Mouse (Mus musculus) brain, adult 2 months (tissue): ENCODE data around the gene Nfkbil1.
"Not testable (repeated sequence)": the region's sequence is repeated elsewhere in the genome, so short reads cannot be mapped to it uniquely, and the experiment has no call there.

Experiments used
- DNase-seq: peaks from one replicate; pipeline ENCODE4 v3.0.0; 2011; ENCODE audit warnings: low read depth, low spot score

Gene Nfkbil1

DNA sequence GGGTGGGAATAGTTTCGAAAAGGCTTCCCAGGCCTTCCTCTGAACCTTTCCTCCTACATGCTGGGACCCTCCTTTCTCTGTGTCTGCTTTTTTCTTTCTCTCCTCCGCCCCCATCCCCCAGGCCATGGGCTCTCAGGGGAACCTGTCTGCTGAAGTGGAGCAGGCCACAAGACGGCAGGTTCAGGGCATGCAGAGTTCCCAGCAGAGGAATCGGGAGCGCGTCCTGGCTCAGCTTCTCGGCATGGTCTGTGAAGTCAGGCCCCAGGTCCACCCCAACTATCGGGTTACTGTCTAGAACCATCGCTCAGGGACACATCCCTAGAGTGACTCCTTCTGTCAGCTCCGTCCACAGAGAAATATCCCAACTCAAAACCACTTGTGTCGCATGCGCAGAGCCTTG lies 1.9 kb upstream of the Nfkbil1 start:
- no peak for DNase-seq

DNA sequence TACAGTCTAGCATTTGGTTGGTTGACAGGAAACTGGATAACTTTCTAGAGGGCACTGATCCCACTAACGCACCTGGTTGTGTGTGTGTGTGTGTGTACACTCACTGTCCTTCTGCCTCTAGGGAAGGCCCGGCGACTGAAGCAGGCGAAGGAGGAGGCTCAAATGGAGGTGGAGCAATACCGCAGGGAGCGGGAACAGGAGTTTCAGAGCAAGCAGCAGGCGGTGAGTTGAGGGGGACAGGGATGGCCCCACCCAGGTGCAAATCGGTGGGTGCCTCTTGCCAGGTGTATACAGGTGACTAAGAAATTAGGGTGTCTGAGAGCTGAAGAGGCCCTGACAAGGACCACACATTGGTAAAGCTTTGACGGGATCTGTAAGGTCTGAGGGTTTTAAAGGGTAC lies 1.4 kb upstream of the Nfkbil1 start:
- peak; percentile 73 for DNase-seq

DNA sequence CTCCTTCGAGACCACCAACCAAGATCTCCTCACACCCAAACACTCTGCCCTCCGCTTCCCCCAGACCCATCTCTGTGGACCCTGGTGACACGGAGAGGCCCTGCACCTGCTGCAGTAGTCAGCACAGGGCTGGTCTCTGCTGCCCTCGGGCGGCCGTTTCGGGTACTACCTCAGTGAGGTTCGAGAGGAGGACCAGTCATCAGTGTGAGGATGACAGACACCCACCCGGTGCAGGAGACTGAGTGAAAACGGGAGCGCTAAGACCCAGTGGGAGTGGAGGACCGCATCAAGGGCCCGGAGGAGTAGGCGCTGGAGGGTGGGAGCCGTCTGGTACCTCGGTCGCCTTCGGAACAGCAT lies 776 bp upstream of the Nfkbil1 start:
- peak; percentile 97 for DNase-seq

DNA sequence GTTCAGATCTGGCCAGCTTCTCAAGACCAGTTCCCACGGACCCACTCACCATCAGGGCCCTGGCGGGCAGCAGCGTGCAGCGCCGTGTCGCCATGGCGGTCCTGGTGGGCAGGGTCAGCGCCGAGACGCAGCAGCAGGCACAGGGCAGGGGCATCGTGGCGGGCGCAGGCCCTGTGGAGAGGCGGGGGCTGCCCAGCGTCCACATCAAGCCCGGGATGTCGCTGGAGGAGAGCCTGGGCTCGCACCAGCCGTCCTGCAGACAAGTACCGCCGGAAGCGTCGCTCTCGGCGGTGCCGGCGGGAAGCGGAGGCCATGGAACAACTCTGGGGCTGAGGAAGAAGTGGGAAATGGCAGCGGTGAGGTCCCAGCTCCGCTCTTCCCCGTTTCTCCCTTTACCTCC lies 689 bp downstream of the Nfkbil1 start:
- DNase-seq = no peak

DNA sequence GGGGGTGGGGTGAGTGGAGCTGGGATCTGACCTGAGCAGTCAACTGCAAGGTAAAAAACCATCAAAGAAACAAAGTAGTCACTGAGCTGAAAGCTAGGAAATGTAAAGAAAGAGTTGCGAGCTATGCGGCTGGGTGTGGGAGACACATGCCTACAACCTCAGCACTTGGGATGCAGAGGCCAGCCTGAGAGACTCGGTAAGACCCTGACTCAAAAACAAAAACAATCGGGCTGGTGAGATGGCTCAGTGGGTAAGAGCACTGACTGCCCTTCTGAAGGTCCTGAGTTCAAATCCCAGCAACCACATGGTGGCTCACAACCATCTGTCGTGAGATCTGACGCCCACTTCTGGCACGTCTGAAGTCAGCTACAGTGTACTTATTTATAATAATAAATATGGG lies 1.5 kb downstream of the Nfkbil1 start:
- not testable (repeated sequence) for DNase-seq

DNA sequence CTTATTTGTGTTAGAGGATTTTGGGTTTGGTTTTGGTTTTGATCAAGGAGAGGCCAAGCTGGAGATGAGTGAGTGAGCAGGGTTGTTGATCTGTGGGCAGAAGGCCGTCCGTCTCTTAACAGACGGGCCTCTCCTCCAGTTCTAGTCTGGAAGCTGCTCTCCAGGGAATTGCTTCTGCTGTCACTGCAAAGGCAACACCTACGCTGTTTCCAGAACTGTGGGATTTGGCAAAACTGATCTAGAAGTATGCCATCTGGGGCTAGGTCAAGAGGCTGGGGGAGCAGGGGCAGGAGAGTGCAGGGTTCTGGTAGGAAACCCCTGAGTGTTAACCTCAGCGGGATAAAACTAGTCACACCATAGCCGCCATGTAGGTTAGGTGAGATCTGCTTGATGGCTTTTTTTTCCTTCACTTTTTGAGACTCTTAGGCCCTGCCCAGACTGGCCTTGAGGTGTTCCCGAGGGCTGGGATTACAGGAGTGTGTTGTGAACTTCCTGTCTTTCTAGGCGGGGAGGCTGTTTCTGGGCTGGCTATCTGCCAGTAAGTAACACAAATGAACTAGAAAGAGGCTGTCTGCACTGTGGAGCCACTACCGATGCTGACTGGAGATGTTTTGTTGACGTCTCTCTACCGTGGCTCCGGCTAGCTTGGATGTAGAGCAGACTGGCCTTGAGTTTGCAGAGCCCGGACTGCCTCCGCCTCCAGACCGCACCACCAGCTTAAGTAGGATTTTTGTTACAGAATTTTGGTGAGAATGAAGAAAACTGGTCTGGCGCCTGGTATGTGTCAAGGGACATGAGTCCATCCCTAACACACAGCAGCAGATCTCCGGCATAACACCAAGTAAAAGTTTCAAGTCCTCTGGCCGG lies 2.2 kb downstream of the Nfkbil1 start, which contains the start of gene Atp6v1g2:
TSS of gene Atp6v1g2 (plus strand) at position 547 of the 867 bp plus-strand sequence.
- no peak for DNase-seq

DNA sequence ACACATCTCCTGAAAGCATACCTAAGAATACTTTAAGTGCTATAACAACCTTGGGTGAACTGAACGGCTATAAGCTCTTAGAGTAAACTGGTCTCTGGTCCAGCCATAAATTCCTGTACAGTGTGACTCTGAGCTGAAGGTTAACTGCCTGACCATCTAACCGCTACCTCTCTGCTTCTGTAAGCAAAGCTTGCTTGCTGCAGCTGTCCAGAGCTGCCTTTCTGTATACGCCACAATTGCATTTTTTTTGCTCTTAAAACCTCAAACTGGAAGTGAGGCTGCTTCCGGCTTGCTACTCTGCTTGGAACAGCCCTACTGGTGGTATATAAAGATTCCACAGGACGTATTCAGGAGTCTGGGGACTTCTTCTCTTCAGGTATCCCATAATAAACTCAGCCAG lies 2.9 kb downstream of the Nfkbil1 start:
- DNase-seq = no peak

DNA sequence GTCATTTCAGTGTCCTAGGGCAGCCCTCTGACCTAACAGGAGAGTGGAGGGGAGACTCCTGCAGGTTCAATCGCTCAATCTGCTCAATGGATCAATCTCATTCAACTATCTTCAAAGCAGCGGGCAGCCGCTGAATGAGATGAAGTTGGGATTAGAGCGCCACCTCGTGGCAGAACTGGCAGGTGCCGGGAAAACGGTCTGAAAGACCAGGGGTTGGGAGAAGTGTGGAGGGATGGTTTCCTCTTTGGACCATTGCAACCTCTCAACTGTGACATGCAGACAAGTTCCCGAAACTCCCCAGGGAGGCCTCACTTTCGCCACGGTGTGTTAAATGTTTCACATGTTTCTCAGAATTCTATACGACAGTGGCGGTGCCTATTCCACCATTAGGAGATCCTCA lies 3.5 kb downstream of the Nfkbil1 start:
- peak; percentile 81 for DNase-seq

DNA sequence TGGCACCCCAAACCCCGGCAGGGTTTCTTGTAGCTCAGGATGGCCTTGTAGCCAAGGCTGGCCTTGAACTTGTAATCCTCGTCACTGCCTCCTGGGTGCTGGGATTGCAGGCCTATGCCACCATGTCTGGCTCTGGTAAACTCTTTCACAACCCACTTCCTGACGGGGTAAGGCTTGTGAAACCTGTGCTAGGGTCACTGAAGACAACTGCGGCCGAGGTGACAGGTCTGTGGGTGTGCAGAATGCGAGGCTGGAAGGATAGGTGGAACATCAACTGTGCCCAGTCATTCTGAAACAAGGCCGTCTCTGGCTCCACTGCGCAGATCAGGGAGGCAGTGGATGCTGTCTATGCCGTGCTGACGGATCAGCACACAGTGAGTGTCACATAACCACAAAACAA lies 4.6 kb downstream of the Nfkbil1 start:
- no peak for DNase-seq

DNA sequence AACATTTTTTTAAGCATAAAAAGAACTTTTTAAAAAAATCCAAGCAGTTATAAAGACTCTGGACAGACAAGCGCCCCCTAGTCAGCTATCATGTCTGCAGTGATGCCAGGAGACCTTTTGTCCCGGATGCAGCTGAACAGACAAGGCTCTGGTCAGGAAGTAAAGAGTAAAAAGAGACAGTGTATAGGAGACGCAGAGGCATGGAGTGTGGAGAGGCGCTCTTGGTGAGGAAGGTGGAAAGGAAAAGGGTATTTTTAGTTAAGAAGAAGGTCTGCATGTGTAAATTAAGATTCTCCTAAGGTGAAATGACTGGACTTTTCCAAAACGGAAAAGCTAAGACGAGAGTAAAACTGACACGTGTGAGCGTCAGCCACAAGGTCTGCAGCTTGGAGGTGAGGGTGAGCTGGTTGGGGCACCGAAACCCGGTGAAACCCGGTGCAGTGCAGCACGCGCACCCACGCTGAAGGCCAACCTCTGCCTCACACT lies 9.0 kb downstream of the Nfkbil1 start:
- no peak for DNase-seq

DNA sequence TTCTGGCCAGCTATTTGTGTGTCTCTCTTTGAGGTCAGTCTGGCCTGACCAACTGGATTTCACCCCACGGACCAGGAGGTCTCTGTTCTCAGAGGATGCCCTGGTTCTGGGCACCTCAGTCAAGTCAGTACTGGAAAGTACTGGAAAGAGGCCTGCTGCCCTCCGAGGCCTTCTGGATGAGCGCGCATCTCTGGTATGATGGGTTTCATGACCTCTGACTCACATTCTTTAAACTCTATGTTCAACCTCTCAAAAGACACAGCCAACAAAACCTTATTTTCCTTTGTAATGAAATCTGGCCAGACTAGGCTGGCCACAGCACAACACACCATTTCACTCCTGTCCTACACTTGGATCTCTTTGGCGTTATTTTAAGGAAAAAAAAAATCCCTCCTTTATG lies 10.1 kb downstream of the Nfkbil1 start:
- DNase-seq = no peak

DNA sequence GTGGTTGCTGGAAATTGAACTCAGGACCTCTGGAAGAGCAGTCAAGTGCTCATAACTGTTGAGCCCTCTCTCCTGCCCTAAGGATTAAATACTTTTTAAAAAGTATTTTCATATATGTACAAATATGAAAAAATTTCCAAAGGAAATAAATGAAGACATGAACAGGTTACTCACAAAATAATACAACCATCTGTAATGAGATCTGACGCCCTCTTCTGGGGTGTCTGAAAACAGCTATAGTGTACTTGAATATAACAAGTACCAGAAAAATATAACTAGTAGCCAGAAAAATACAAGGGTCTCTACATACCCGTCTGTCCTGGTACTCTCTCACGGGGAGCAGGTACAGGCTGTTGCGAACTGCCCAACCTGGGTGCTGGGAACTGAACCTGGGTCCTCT lies 11.0 kb downstream of the Nfkbil1 start:
- DNase-seq = no peak

DNA sequence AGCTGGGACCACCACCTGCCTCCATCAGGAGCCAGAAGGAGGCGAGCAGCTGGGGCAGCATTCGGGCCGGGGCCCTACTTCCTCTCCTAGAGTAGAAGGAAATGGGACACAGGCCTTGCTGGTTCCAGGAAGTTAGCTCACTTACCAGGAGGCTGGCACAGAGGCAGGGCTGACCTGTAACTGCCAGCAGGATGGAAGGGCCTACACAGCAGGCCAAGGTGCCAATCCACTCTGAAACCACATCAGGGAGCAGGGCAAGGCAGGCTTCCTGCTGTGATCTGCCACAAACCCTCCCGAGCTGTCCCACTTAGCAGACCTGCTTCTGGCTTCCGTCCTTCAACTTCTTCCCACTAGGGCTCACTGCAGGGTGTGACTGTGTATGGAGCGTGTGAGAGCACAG lies 13.3 kb downstream of the Nfkbil1 start:
- DNase-seq = no peak

DNA sequence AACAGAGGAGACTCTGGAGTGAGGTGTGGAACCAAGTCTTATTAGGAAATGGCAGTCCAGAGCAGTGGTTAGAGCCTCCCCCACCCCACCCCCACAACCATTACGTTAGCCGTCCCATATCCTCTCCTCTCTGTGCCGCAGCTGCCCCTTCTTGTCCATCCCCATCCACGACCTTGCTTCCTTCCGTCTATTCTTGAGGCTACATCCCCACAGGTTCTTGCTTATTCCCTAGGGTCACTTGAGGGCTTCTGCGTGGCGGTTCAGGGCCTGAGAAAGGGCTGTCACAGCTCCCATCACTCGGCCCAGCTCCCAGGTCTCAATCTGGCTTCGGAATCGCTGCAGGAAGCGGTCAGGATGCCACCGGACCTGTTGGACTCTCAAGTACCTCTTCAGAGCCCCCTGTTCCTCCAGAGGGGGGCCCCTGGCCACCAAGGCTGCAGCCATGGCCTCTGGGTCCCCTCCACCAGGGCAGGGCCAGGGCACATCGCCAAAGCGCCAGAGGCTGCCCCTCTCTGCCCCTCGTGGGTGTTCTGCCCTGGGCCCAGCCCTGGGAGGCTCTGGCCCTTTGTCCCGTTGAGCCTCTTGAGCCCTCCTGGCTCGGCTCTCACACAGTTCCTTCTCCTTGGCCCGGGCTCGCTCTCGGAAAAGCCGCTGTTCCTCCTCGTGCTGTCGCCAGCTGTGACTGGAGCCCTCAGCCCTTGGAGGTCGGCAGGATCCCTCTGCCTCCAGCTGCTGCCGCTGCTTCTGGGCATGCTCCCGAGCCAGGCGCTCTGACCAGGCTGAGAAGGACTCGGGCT lies 15.2 kb downstream of the Nfkbil1 start, which contains the start of gene Gm16181:
TSS of gene Gm16181 (plus strand) at position 679 of the 797 bp plus-strand sequence.
- DNase-seq = no peak

DNA sequence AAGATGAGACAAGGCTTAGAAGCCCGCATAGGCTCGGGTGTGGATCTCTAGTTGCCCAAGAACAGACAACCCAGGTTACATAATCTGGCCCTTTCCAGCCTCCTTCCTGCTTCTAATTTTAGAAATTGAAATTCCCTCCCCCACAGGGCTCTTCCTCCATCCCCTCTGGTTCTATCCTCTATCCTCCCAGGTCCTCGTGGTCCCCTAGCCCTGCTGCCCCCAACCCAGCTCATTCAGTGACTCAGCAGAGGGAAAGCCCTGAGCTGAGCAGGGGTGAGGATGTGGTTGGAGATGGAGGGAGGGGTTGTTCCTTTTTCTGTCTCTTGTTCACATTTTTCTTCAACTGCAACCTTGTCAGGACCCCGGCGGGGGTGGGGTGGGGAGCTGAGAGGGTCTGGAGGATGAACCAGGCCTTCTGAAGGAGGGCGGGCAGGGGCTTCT lies 16.0 kb downstream of the Nfkbil1 start:
- DNase-seq = peak; percentile 70

DNA sequence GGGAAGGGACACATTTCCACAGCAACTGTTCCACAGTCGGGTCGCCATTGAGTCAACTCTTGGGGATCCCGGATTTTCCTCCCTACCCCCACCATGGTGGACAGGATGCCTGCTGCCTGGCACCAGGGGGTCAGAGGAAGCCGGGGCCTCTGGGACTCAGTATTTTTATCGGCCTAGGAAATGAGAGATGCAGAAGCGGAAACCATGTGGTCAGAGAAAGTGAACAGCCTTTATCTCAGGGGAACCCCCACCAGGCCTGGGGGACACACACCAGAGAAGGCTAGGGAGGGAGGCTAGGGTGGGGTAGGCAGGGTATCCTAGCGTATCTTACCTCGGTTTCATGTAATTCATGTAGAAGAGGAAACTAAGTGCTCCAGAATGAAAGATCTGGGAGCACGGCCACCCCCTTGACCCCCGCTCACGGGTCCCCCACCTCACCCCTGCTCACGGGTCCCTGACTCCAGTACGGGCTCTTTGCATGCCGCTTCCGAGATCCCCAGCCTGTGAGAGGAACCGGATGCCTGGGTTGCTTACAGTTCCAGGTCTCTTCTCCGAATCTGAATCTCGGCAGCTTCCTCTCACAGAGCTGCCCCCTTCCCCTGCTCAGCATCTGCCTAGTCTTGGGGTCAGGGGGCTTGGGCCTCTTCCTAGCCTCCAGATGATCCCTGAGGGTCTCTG lies 16.9 kb downstream of the Nfkbil1 start:
- DNase-seq = no peak

DNA sequence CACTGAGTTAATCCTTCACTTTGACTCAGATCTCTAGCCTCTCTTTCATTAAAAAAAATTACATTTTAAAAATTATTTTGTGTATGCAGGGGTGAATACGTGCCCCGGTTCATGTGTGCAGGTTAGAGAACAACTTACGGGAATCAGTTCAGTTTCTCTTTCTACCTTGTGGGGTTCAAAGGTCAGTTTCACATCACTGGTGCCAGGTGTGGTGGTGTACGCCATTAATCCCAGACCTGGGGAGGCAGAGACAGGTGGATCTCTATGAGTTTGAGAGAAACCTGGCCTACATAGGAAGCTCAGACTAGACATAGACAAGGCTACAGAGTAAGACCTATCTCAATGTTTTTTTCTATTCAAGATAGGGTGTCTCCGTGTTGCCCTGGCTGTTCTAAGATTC lies 22.5 kb downstream of the Nfkbil1 start:
- no peak for DNase-seq

DNA sequence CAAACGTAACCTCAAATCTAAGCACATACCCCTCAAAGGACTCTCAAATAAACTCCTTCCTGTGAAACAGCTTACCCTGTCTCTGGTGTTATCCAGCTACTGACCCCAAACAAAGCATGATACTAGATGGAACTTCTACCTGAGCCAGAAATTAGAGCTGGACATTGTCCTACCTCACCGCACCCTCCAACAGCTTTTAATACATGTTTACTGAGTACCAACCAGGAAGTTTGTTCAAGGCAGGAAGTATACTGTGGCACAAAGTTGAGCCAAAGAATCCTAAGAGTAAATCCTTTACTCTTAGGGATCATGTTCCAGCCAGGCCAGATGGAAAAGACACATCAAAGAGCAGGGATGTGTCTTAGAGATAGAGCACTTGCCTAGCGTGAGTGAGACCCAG lies 25.0 kb downstream of the Nfkbil1 start:
- DNase-seq = no peak

DNA sequence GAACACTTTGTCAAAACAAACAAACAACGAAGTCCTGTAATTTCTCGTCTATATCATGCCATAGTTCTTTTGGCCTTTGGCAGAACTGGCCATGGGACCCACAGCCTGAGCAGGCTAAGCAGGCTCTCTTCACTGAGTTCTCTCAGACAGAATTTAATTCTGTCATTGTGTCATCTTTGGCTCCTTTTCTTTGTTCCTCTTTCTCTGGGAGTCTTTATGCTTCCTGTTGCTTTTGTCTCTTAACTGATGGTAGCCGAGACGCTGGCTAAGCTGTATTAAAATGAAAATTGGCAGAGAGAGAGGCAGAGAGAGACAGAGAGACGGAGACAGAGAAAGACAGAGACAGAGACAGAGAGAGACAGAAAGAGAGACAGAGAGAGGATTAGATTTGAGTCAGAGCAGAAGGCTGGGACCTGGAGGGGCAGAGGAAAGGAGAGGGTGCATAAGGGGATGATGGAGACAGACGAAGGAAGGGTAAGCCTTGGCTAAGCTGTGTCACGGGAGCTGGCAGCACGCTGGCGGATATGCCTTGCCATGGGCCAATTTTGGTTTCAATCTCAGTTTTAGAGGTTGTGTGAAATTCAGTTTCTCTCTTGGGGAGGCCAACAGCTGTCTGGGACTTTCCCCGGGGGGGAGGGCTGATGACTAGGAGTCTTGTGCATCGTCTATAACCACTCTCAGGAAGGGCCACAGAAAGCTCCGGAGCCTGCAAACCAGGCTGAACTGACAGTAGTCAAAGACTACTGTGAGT lies 25.6 kb downstream of the Nfkbil1 start:
- no peak for DNase-seq

DNA sequence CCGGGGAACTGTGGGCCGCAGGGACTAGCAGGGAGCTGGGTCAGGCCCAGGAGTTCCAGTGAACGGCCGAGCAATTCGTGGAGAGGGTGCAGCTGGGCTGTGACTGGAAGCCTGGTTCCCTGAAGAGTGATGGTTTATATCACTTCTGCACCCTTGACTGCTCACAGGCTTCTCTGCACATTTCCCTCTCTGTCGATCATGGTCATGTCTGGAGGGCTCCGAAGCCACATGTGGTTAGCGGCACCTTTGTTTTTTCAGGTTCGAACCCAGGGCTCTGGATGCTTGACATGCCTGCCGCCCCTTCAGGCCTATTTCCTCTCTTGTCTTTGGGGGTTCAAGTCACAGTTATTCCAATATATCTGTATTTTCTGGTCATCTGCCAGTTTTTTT lies 30.2 kb downstream of the Nfkbil1 start:
- no peak for DNase-seq
